Mouse (Mus musculus): Measurements from ENCODE around the gene Tldc2.

Gene Tldc2

GRCm38 (mm10) chr2:157144132-157144531 lies 57.3 kb downstream of the Tldc2 start:
- DNase-seq (ENCODE audit: inconsistent age in 2 of 2, low spot score in 1 of 2): no peak

- DNase-seq (ENCODE audit: inconsistent age in 2 of 2, low spot score in 1 of 2): no peak
Observed at GRCm38 (mm10) chr2:157145173-157145572, 58.3 kb downstream of the Tldc2 start.

All from adrenal gland, adult (tissue).